ENCODE assay signal across 21 mouse cellular contexts in the genomic region with DNA sequence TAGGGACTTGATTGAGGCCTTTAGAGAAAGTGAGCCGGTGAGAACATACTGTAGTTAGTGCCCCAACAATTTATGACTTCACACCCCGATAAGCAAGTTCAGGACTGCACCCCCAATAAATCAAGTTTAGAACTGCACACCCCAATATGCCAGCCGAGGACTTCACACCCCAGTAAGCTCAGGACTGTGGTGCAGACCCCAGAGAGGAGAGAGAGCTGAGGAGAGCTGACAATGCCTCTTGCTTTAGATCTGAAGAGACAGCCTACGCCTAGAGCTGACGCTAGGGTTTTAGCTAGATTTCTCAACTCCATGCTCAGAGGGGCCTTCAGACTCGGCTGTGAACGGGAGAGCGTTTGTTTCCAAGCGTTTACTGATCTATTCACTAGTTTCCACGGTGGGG. TPM values are rescaled to one million over a fixed set of nuclear protein-coding genes. Genes with fewer than 3 reads are reported as not detected.
A peak's percentile ranks its signal among the peaks of the same experiment; 100 is the strongest.
DNase-seq lines count a peak whose midpoint lies in the region; ATAC-seq lines count a peak whose summit lies in the region.
"Had no signal": no experiment of that assay in that cellular context is flagged by ENCODE, and none has a peak within 500 bp of the region (broad histone marks: within the 10 kb centered on the region; RNA-seq: fewer than 3 reads in every experiment).

No protein-coding gene starts in this region.

- peak overlapping the region; percentile 85 for H3K27ac ChIP-seq in kidney, embryonic 16.5 days (ENCODE audit: low read length)
- H3K27ac ChIP-seq in stomach, embryonic 14.5 days (ENCODE audit: low read length): peak overlapping the region; percentile 27; the same call in 1 of the 2 replicates
- no peak overlapping the region for H3K27ac ChIP-seq in midbrain, embryonic 16.5 days (ENCODE audit: low read length)
- H3K27ac ChIP-seq: embryonic facial prominence, embryonic 15.5 days; forebrain, embryonic 10.5 days; gastrocnemius, adult 2 months had no signal

- H3K27me3 ChIP-seq in kidney, embryonic 16.5 days (ENCODE audit: insufficient read depth, low read length): no peaks in the 10 kb centered on the region
- H3K27me3 ChIP-seq in stomach, embryonic 14.5 days (ENCODE audit: control insufficient read depth, insufficient read depth, low read length): no peaks in the 10 kb centered on the region
- H3K27me3 ChIP-seq in midbrain, embryonic 16.5 days (ENCODE audit: control insufficient read depth, insufficient read depth, low read depth, low read length): no peaks in the 10 kb centered on the region
- H3K27me3 ChIP-seq: embryonic facial prominence, embryonic 15.5 days had no signal

- ATAC-seq in kidney, embryonic 16.5 days (ENCODE audit: low FRiP score, low TSS enrichment): peak; percentile 87
- ATAC-seq in stomach, embryonic 14.5 days (ENCODE audit: insufficient number of reproducible peaks, insufficient read depth, low FRiP score, low read depth): no peak
- ATAC-seq in midbrain, embryonic 16.5 days: no peak
- ATAC-seq: forebrain, embryonic 14.5 days had no signal

- H3K4me3 ChIP-seq in kidney, embryonic 16.5 days (ENCODE audit: low read length): no peak overlapping the region
- H3K4me3 ChIP-seq in stomach, embryonic 14.5 days (ENCODE audit: low read depth, low read length): no peak overlapping the region
- H3K4me3 ChIP-seq in midbrain, embryonic 16.5 days (ENCODE audit: low read depth, low read length): no peak overlapping the region
- H3K4me3 ChIP-seq: embryonic facial prominence, embryonic 15.5 days; erythroblast, embryonic 14.5 days; forebrain, embryonic 10.5 days; gastrocnemius, adult 2 months; heart, embryonic 12.5 days had no signal

- H3K36me3 ChIP-seq in kidney, embryonic 16.5 days (ENCODE audit: insufficient read depth, low read length): no peaks in the 10 kb centered on the region
- H3K36me3 ChIP-seq in stomach, embryonic 14.5 days (ENCODE audit: control insufficient read depth, insufficient read depth, low read length): no peaks in the 10 kb centered on the region
- H3K36me3 ChIP-seq in midbrain, embryonic 16.5 days (ENCODE audit: control insufficient read depth, insufficient read depth, low read length): no peaks in the 10 kb centered on the region
- H3K36me3 ChIP-seq: embryonic facial prominence, embryonic 15.5 days; forebrain, embryonic 10.5 days; heart, embryonic 12.5 days had no signal

- no peak overlapping the region for H3K4me2 ChIP-seq in kidney, embryonic 16.5 days (replicated peaks; ENCODE audit: low read depth, low read length)
- no peak overlapping the region for H3K4me2 ChIP-seq in stomach, embryonic 14.5 days (replicated peaks; ENCODE audit: low read depth, low read length)
- no peak overlapping the region for H3K4me2 ChIP-seq in midbrain, embryonic 16.5 days (ENCODE audit: low read length)
- H3K4me2 ChIP-seq: embryonic facial prominence, embryonic 15.5 days; heart, embryonic 12.5 days had no signal

- 0 out of 2 replicates have a peak overlapping the region, but pooled peaks have one; percentile 2 for H3K9ac ChIP-seq in kidney, embryonic 16.5 days (replicated peaks; ENCODE audit: low read length)
- no peak overlapping the region for H3K9ac ChIP-seq in stomach, embryonic 14.5 days (replicated peaks; ENCODE audit: low read depth, low read length)
- no peak overlapping the region for H3K9ac ChIP-seq in midbrain, embryonic 16.5 days (ENCODE audit: low read depth, low read length)
- H3K9ac ChIP-seq: embryonic facial prominence, embryonic 15.5 days; heart, embryonic 12.5 days had no signal

- H3K4me1 ChIP-seq in kidney, embryonic 16.5 days (ENCODE audit: insufficient read depth, low read length): no peaks in the 10 kb centered on the region
- H3K4me1 ChIP-seq in stomach, embryonic 14.5 days (ENCODE audit: control insufficient read depth, insufficient read depth, low read length): no peaks in the 10 kb centered on the region
- no peaks in the 10 kb centered on the region for H3K4me1 ChIP-seq in midbrain, embryonic 16.5 days (ENCODE audit: control insufficient read depth, insufficient read depth, low read length)
- H3K4me1 ChIP-seq: embryonic facial prominence, embryonic 15.5 days; forebrain, embryonic 10.5 days had no signal

- H3K9me3 ChIP-seq in kidney, embryonic 16.5 days (ENCODE audit: low read length): no peaks in the 10 kb centered on the region
- no peaks in the 10 kb centered on the region for H3K9me3 ChIP-seq in stomach, embryonic 14.5 days (ENCODE audit: control insufficient read depth, low read depth, low read length)
- H3K9me3 ChIP-seq in midbrain, embryonic 16.5 days (replicated peaks; ENCODE audit: control insufficient read depth, low read length, poor library complexity, severe bottlenecking): no peaks in the 10 kb centered on the region
- H3K9me3 ChIP-seq: embryonic facial prominence, embryonic 15.5 days; forebrain, embryonic 10.5 days; heart, embryonic 12.5 days had no signal

- DNase-seq in kidney, adult 18-20 months: peak; percentile 16
- no peak for DNase-seq in kidney, adult 8-10 months
- no peak for DNase-seq in kidney, postnatal 14 days
- DNase-seq in layer of hippocampus, postnatal 25 days (ENCODE audit: extremely low spot score in 1 of 2, low spot score in 1 of 2): no peak
- DNase-seq: adrenal gland, postnatal 10 days; cerebellum, adult 11 months; cerebellum, adult 8-10 months; cerebellum, postnatal 14 days; embryo, embryonic 11 days; gastrocnemius, adult 2 months; gastrocnemius, postnatal 25 days had no signal

- WGBS in kidney, embryonic 16.5 days: 29% methylated on average over 10 of the region's 10 CpGs
- 61% methylated on average over 10 of the region's 10 CpGs for WGBS in stomach, embryonic 14.5 days
- 82% methylated on average over 10 of the region's 10 CpGs for WGBS in midbrain, embryonic 16.5 days

RNA-seq across cellular contexts. Expression of gene Acpp, which starts 32.7 kb away (rescaled TPM):
- polyA plus RNA-seq in kidney, embryonic 16.5 days (2015; fragmentation: Nextera tagmentation; extraction: Ambion mirVana): 1.9 and 2.0 TPM in 2 replicates
- polyA plus RNA-seq in stomach, embryonic 14.5 days (2014; fragmentation: Nextera tagmentation; extraction: Ambion mirVana): 0.75 and 0.97 TPM in 2 replicates
- total RNA-seq in layer of hippocampus, postnatal 25 days (2021): under 1 TPM in 1 of 2 experiments, not detected in 1; 0.10 TPM
- polyA plus RNA-seq in midbrain, embryonic 16.5 days (2015; fragmentation: Nextera tagmentation; extraction: Ambion mirVana): 0.34 and 0.55 TPM in 2 replicates
- total RNA-seq: gastrocnemius, adult 2 months; gastrocnemius, postnatal 25 days; heart, postnatal 25 days; MEL had no signal
- polyA plus RNA-seq: erythroblast, embryonic 14.5 days; heart, embryonic 12.5 days had no signal

RNA-seq across cellular contexts. Expression of gene Dnajc13, which starts 42.1 kb away (rescaled TPM):
- polyA plus RNA-seq in kidney, embryonic 16.5 days (2015; fragmentation: Nextera tagmentation; extraction: Ambion mirVana): 23.4 and 25.7 TPM in 2 replicates
- polyA plus RNA-seq in stomach, embryonic 14.5 days (2014; fragmentation: Nextera tagmentation; extraction: Ambion mirVana): 26.1 and 37.7 TPM in 2 replicates
- total RNA-seq in layer of hippocampus, postnatal 25 days (2021): 10 to 100 TPM; 55.5 to 69.7 TPM
- 20.0 and 21.0 TPM in 2 replicates for polyA plus RNA-seq in midbrain, embryonic 16.5 days (2015; fragmentation: Nextera tagmentation; extraction: Ambion mirVana)
